Mouse (Mus musculus) thymus, adult 2 months (tissue): ENCODE data around the gene Triobp.
"Not testable (repeated sequence)": the region's sequence is repeated elsewhere in the genome, so short reads cannot be mapped to it uniquely, and the experiment has no call there.

Source experiments
- CTCF ChIP-seq: fragments of 200-500 bp; IDR thresholded peaks from 2 replicates; pipeline ENCODE4 v1.5.1; 2012; ENCODE audit warnings: mild to moderate bottlenecking, control low read depth, low read length, moderate library complexity, borderline replicate concordance; ENCODE audit not compliant: control insufficient read depth, poor library complexity, insufficient read depth; ENCODE audit errors: extremely low read depth
- POLR2A ChIP-seq: fragments of 200-500 bp; IDR thresholded peaks from 2 replicates; pipeline ENCODE4 v1.6.1; 2012; ENCODE audit warnings: mild to moderate bottlenecking, low read length, control low read depth, moderate library complexity; ENCODE audit not compliant: control insufficient read depth, poor library complexity, insufficient read depth; ENCODE audit errors: extremely low read depth

GRCm38 (mm10) chr15:79031908-79032307 is 84.4 kb downstream of the Triobp start:
- TF ChIP-seq CTCF, POLR2A: not testable (repeated sequence)
